Comparison of ENCODE assay signal across 8 mouse cellular contexts in genomic region chr12:111907970-111908681, GRCm38 (mm10). TPM values are rescaled to one million over a fixed set of nuclear protein-coding genes. Genes with fewer than 3 reads are reported as not detected.
DNase-seq lines count a peak whose midpoint lies in the region; ATAC-seq and TF ChIP-seq lines count a peak whose summit lies in the region.

Gene Ppp1r13b (minus strand): TSS chr12:111908110.

- H3K9me3 ChIP-seq in E14TG2a.4 (ENCODE audit: low read length): no peaks in the 10 kb centered on the region
- no peaks in the 10 kb centered on the region for H3K9me3 ChIP-seq in forebrain, embryonic 13.5 days (replicated peaks)
- H3K9me3 ChIP-seq in heart, postnatal 0 days (replicated peaks; ENCODE audit: control insufficient read depth, low read length): no peaks in the 10 kb centered on the region
- no peaks in the 10 kb centered on the region for H3K9me3 ChIP-seq in liver, embryonic 14.5 days (ENCODE audit: control insufficient read depth, low read length)
- no peaks in the 10 kb centered on the region for H3K9me3 ChIP-seq in stomach, embryonic 15.5 days

- H3K27ac ChIP-seq in forebrain, embryonic 13.5 days: peak within 1 kb of the TSS; percentile 87
- peak within 1 kb of the TSS; percentile 95 for H3K27ac ChIP-seq in heart, postnatal 0 days (ENCODE audit: low read depth)
- peak within 1 kb of the TSS; percentile 63 for H3K27ac ChIP-seq in liver, embryonic 14.5 days
- H3K27ac ChIP-seq in stomach, embryonic 15.5 days: peak within 1 kb of the TSS; percentile 91

- H3K36me3 ChIP-seq in E14TG2a.4 (ENCODE audit: insufficient read depth, low read length): no peaks in the 10 kb centered on the region
- H3K36me3 ChIP-seq in forebrain, embryonic 13.5 days (ENCODE audit: poor library complexity, severe bottlenecking): no peaks in the 10 kb centered on the region
- H3K36me3 ChIP-seq in heart, postnatal 0 days (replicated peaks; ENCODE audit: control insufficient read depth, insufficient read depth, low read length): no peaks in the 10 kb centered on the region
- H3K36me3 ChIP-seq in liver, embryonic 14.5 days (replicated peaks; ENCODE audit: control insufficient read depth, insufficient read depth, low read depth): no peaks in the 10 kb centered on the region
- no peaks in the 10 kb centered on the region for H3K36me3 ChIP-seq in stomach, embryonic 15.5 days

- H3K4me1 ChIP-seq in E14TG2a.4 (replicated peaks; ENCODE audit: low read depth, low read length): peaks cover 18% of the 10 kb centered on the region
- H3K4me1 ChIP-seq in forebrain, embryonic 13.5 days: peaks cover 15% of the 10 kb centered on the region; the same call in 1 of the 2 replicates
- H3K4me1 ChIP-seq in heart, postnatal 0 days (ENCODE audit: control insufficient read depth, insufficient read depth): 0 out of 2 replicates have a peak, but pooled peaks cover 9% of the 10 kb centered on the region
- H3K4me1 ChIP-seq in liver, embryonic 14.5 days (replicated peaks; ENCODE audit: control insufficient read depth in 2 of 2, insufficient read depth in 2 of 2, low read length in 1 of 2): peaks cover 11 to 20% of the 10 kb centered on the region in 2 experiments
- peaks cover 16% of the 10 kb centered on the region; the same call in 1 of the 2 replicates for H3K4me1 ChIP-seq in stomach, embryonic 15.5 days

- no peak for TF ChIP-seq CTCF in E14TG2a.4 (conservative IDR thresholded peaks at IDR 0.05; ENCODE audit: low read length)
- TF ChIP-seq CTCF in heart, postnatal 0 days (IDR thresholded peaks at IDR 0.05; ENCODE audit: low read depth): no peak
- TF ChIP-seq CTCF in liver, embryonic 14.5 days (IDR thresholded peaks at IDR 0.05; ENCODE audit: low read depth): no peak

- ATAC-seq in forebrain, embryonic 13.5 days: peak; percentile 97
- ATAC-seq in heart, postnatal 0 days (ENCODE audit: insufficient read depth, low read depth): peak; percentile 98
- peak; percentile 96 for ATAC-seq in liver, embryonic 14.5 days (ENCODE audit: insufficient read depth)
- peak; percentile 95 for ATAC-seq in stomach, embryonic 15.5 days (ENCODE audit: insufficient read depth, low FRiP score, low read depth)

- peak within 1 kb of the TSS; percentile 85 for H3K9ac ChIP-seq in forebrain, embryonic 13.5 days
- peak within 1 kb of the TSS; percentile 85 for H3K9ac ChIP-seq in heart, postnatal 0 days (replicated peaks; ENCODE audit: low read depth, low read length)
- H3K9ac ChIP-seq in liver, embryonic 14.5 days (replicated peaks): peak within 1 kb of the TSS; percentile 78
- H3K9ac ChIP-seq in stomach, embryonic 15.5 days: peak within 1 kb of the TSS; percentile 85

- peak within 1 kb of the TSS; percentile 85 for H3K4me3 ChIP-seq in E14TG2a.4 (replicated peaks; ENCODE audit: low read length)
- H3K4me3 ChIP-seq in forebrain, embryonic 13.5 days: peak within 1 kb of the TSS; percentile 80
- peak within 1 kb of the TSS; percentile 85 for H3K4me3 ChIP-seq in heart, postnatal 0 days (ENCODE audit: low read depth, low read length)
- peak within 1 kb of the TSS; percentile 73 to 83 for H3K4me3 ChIP-seq in liver, embryonic 14.5 days (ENCODE audit: insufficient read depth in 1 of 2, low read depth in 2 of 2, low read length in 2 of 2)
- H3K4me3 ChIP-seq in stomach, embryonic 15.5 days (replicated peaks): peak within 1 kb of the TSS; percentile 81

- WGBS in forebrain, embryonic 13.5 days: 1% methylated on average over 49 of the region's 80 CpGs
- under 1% methylated on average over 60 of the region's 80 CpGs for WGBS in heart, postnatal 0 days
- under 1% methylated on average over 79 of the region's 80 CpGs for WGBS in liver, embryonic 14.5 days (ENCODE audit: insufficient replicate concordance)
- WGBS in stomach, embryonic 15.5 days: under 1% methylated on average over 69 of the region's 80 CpGs

- peaks cover 53% of the 10 kb centered on the region for H3K27me3 ChIP-seq in E14TG2a.4 (ENCODE audit: insufficient read depth, low read length)
- H3K27me3 ChIP-seq in forebrain, embryonic 13.5 days: peaks cover 49% of the 10 kb centered on the region
- no peaks in the 10 kb centered on the region for H3K27me3 ChIP-seq in heart, postnatal 0 days (ENCODE audit: control insufficient read depth, insufficient read depth, low read length)
- no peaks in the 10 kb centered on the region; the same call in 1 of the 2 replicates for H3K27me3 ChIP-seq in liver, embryonic 14.5 days (ENCODE audit: control insufficient read depth, insufficient read depth, low read length)
- no peaks in the 10 kb centered on the region for H3K27me3 ChIP-seq in stomach, embryonic 15.5 days (replicated peaks)

- H3K4me2 ChIP-seq in forebrain, embryonic 13.5 days: peak within 1 kb of the TSS; percentile 97
- H3K4me2 ChIP-seq in heart, postnatal 0 days (ENCODE audit: low read depth, low read length): peak within 1 kb of the TSS; percentile 96
- H3K4me2 ChIP-seq in liver, embryonic 14.5 days (ENCODE audit: low read depth): peak within 1 kb of the TSS; percentile 87
- peak within 1 kb of the TSS; percentile 88 for H3K4me2 ChIP-seq in stomach, embryonic 15.5 days

- peak; percentile 90 for DNase-seq in c-Kit-positive CD71-positive TER-119-positive erythroid progenitor cells, embryonic 14.5 days (ENCODE audit: low spot score)
- peak; percentile 90 for DNase-seq in heart, postnatal 0 days (ENCODE audit: low spot score)
- peak; percentile 94 to 97 for DNase-seq in kidney, postnatal 36 days
- peak; percentile 82 to 86 (median 84) for DNase-seq in liver, embryonic 14.5 days (ENCODE audit: low read depth in 3 of 3, low spot score in 3 of 3)
- peak; percentile 87 for DNase-seq in neural tube, embryonic 10.5 days (ENCODE audit: extremely low spot score, low spot score)

- no peak; the same call in 1 of the 2 replicates for TF ChIP-seq EP300 in heart, postnatal 0 days (IDR thresholded peaks at IDR 0.05; ENCODE audit: low read depth)
- peak; percentile 62; the same call in 1 of the 2 replicates for TF ChIP-seq EP300 in liver, embryonic 14.5 days (IDR thresholded peaks at IDR 0.05; ENCODE audit: low read depth)

RNA-seq across cellular contexts. Expression of gene Ppp1r13b, which starts in this region (rescaled TPM):
- 9.3 TPM in 2 replicates for polyA plus RNA-seq in forebrain, embryonic 13.5 days (2015; fragmentation: Nextera tagmentation; extraction: Ambion mirVana)
- total RNA-seq in heart, postnatal 0 days (2014; rRNA removed; ENCODE audit: low replicate concordance): 18.2 TPM in 2 replicates
- polyA plus RNA-seq in heart, postnatal 0 days (2015; fragmentation: Nextera tagmentation; extraction: Ambion mirVana): 9.9 and 11.2 TPM in 2 replicates
- 2.5 and 2.8 TPM in 2 replicates for polyA plus RNA-seq in liver, embryonic 14.5 days (2012; rRNA removed)
- 2.9 and 3.6 TPM in 2 replicates for polyA plus RNA-seq in liver, embryonic 14.5 days (2014; fragmentation: Nextera tagmentation; extraction: Ambion mirVana)
- 22.8 and 22.9 TPM in 2 replicates for polyA plus RNA-seq in stomach, embryonic 15.5 days (2015; fragmentation: Nextera tagmentation; extraction: Ambion mirVana)

Comparison
In these comparisons a context has a peak if more than half of its experiments do, and no peak if none do; other contexts are left out.
1. Peak in every context shown above with its lines: DNase-seq, ATAC-seq, H3K4me3 ChIP-seq and H3K27ac ChIP-seq.